Mouse (Mus musculus) G1E (cell line): ENCODE results near the gene Plac8.

ENCODE experiments used
- CTCF ChIP-seq: IDR thresholded peaks from 2 replicates; pipeline ENCODE4 v1.5.1; 2012; ENCODE audit warnings: low read depth, low read length, inconsistent platforms, mixed read lengths
- GATA1 ChIP-seq: IDR thresholded peaks from 2 replicates; pipeline ENCODE4 v1.6.1; 2012; ENCODE audit warnings: borderline replicate concordance, low read length, inconsistent platforms, mixed read lengths
- GATA2 ChIP-seq: IDR thresholded peaks from 2 replicates; pipeline ENCODE4 v1.6.1; 2012; ENCODE audit warnings: low read depth, low read length, inconsistent platforms, borderline replicate concordance
- POLR2AphosphoS5 ChIP-seq: IDR thresholded peaks from 2 replicates; pipeline ENCODE4 v1.6.1; 2012; ENCODE audit warnings: low read depth, low read length, inconsistent platforms; ENCODE audit not compliant: insufficient replicate concordance
- TAL1 ChIP-seq: conservative IDR thresholded peaks from 2 replicates; pipeline ENCODE4 v1.6.1; 2012; ENCODE audit warnings: low read depth, low read length, inconsistent platforms, mixed read lengths

DNA sequence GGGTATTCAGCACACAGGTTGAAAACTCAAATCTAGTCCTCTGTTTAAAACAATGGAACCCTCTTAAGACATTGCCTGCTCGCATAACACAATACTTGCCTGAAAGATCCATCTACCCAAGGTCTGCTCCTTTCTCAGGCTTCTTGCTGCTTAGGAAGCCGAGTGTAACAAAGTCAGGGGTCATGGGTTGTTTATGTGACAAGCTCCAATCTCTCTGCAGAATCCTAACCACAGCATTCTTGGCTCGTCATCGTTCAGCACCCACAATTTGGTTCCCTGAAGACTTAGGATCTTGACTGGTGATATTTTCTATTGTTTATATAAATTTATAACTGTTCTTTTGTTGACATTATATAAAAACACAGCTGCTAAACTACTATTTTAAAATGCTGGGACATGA, 32.0 kb upstream of the Plac8 start:
- no peak for TF ChIP-seq CTCF
- TF ChIP-seq POLR2AphosphoS5: no peak
- no peak for TF ChIP-seq TAL1
- no peak for TF ChIP-seq GATA1
- TF ChIP-seq GATA2: no peak
